Mouse (Mus musculus): ENCODE results near the gene Faf2.
A peak's percentile ranks its signal among the peaks of the same experiment; 100 is the strongest.

GRCm38 (mm10) chr13:54577652-54578507 is 43.7 kb upstream of the Faf2 start:
- TF ChIP-seq POLR2A (IDR thresholded peaks at IDR 0.05; ENCODE audit: insufficient read length, low read depth) (peak; percentile 14), TCF3 (IDR thresholded peaks at IDR 0.05; ENCODE audit: insufficient read length, low read depth) (no peak), MAX (IDR thresholded peaks at IDR 0.05; ENCODE audit: low read depth) (no peak), MYOG (IDR thresholded peaks at IDR 0.05; ENCODE audit: control insufficient read depth in 1 of 3, insufficient read depth in 1 of 3, insufficient read length in 2 of 3, low read depth in 2 of 3) (no peak), POLR2AphosphoS2 (IDR thresholded peaks at IDR 0.05; ENCODE audit: insufficient read length, low read depth) (no peak)
